Mouse (Mus musculus): ENCODE measurements around the gene 4930432K21Rik. TPM values are rescaled to one million over a fixed set of nuclear protein-coding genes. Genes with fewer than 3 reads are reported as not detected.

The 4930432K21Rik gene
- polyA plus RNA-seq, 1 experiment from 2014 or later = 1.2 TPM

DNA sequence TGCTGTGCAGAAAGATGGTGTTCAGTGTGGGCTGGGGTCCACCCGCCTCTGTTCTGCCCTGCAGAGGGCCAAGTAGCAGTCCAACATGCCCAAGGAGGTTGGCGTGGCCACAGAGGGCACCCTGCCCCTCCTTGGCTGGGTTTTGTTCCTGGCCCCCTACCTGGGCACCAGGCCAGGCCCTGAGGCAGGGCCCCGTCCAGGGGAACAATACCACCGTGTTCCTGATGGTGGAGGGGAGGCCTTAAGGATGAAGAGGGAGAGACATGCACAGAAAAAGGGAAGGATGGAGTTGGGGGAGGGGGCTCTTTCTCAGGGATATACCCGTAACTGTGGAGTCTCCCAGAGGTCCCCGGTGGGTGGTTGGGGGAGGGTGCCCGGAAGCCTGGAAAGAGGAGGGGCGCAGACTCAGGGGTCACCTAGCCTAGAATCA lies 52.3 kb downstream of the 4930432K21Rik start:
- no peak for ATAC-seq (replicated peaks; ENCODE audit: extremely low read depth, insufficient read depth, low FRiP score)
- Histone ChIP-seq H3K36me3 (ENCODE audit: control insufficient read depth, insufficient read depth) (peaks cover 4% of the 10 kb centered on the region), H3K9ac (ENCODE audit: low read length) (peak overlapping the region; percentile 97), H3K4me2 (ENCODE audit: low read depth, low read length) (peak overlapping the region; percentile 96), H3K4me1 (ENCODE audit: control insufficient read depth, insufficient read depth, low read length) (peaks cover 49% of the 10 kb centered on the region), H3K27ac (ENCODE audit: low read length) (peak overlapping the region; percentile 99), H3K4me3 (ENCODE audit: low read length) (peak overlapping the region; percentile 71), H3K9me3 (replicated peaks; ENCODE audit: control insufficient read depth, low read length) (no peaks in the 10 kb centered on the region), H3K27me3 (ENCODE audit: control insufficient read depth, insufficient read depth, low read length) (no peaks in the 10 kb centered on the region)
- WGBS = 18% methylated on average over 8 of the region's 8 CpGs

DNA sequence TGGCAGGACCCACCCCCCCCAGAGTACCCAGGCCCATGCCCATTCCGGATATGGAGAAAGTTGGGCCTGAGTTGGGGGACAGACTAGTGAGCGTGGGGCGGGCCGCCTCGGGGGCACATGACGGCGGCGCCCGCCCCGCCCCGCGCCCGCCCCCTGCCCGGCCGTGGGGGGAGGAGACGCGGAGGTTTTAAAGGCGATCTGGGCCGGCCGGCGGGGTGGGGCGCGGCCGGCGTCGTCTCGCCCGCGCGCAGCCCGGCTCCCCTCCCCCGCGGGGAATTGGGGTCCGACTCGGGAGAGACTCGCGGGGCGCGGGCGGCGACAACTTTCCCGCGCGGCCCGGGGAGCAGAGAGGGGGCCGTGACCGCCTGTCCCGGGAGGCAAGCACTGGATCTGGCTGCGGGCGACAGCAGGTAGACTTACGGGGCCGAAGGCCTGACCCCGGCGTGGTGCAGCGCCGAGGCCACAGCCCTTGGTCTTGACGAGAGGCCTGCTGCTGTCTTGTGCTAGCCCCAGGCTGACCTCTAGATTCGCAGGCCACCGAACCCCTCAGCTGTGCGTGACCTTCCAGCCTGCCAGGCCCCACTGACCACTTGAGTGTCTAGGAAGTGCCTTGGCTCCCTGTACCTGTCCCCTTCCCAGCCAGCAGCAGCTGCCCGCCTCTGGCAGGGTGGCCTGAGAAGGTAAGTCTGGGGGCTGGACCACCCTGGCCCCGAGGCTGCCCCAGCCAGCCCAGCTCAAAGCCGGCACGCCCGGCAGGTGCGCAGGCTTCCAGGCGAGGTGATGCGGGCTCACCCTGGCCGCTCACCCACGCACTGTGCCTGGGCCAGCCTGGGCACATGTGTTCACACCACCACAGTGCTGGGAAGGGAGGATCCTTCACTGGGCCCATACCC lies 53.1 kb downstream of the 4930432K21Rik start:
- Histone ChIP-seq H3K36me3 (ENCODE audit: control insufficient read depth, insufficient read depth) (peaks cover 8% of the 10 kb centered on the region), H3K4me3 (ENCODE audit: low read length) (peak overlapping the region; percentile 71), H3K4me2 (ENCODE audit: low read depth, low read length) (peak overlapping the region; percentile 96), H3K4me1 (ENCODE audit: control insufficient read depth, insufficient read depth, low read length) (peaks cover 49% of the 10 kb centered on the region), H3K9me3 (replicated peaks; ENCODE audit: control insufficient read depth, low read length) (no peaks in the 10 kb centered on the region), H3K9ac (ENCODE audit: low read length) (peak overlapping the region; percentile 97), H3K27me3 (ENCODE audit: control insufficient read depth, insufficient read depth, low read length) (no peaks in the 10 kb centered on the region), H3K27ac (ENCODE audit: low read length) (peak overlapping the region; percentile 99)
- ATAC-seq (replicated peaks; ENCODE audit: extremely low read depth, insufficient read depth, low FRiP score) = peak; percentile 20
- 2% methylated on average over 48 of the region's 70 CpGs for WGBS

DNA sequence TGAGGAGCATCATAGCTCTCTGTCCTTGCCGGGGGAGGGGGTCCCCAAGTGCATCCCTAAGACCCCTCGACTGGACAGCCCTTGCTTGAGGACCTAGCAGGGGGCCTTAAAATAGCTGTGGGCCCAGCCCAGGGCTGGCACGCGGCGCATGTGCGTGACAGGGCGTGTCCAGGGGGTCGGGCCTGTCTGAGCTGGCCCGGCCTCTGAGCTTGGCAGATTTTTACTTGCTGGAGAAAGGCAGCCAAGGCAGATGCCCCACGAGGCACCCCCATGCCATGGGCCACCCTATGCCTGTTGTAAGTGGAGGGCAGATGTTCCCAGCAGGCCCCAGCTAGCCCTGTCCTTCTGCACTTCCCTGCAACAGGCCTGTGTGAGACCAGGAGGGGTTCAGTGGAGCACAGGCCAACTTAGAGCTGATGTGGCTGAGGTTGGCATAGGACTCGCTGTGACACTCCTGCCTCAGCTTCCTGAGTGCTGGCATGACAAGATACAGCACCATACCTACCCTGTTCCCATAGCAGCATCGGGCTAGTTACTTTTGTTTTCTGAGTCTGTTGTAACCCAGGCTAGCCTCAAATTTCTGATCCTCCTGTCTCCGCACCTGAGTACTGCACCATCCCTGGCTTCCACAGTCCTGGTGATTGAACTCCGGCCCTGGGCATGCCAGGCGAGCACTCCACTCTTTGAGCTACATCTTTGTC lies 53.9 kb downstream of the 4930432K21Rik start:
- Histone ChIP-seq H3K9ac (ENCODE audit: low read length) (peak overlapping the region; percentile 97), H3K27ac (ENCODE audit: low read length) (peak overlapping the region; percentile 99), H3K4me3 (ENCODE audit: low read length) (peak overlapping the region; percentile 71), H3K27me3 (ENCODE audit: control insufficient read depth, insufficient read depth, low read length) (no peaks in the 10 kb centered on the region), H3K36me3 (ENCODE audit: control insufficient read depth, insufficient read depth) (peaks cover 11% of the 10 kb centered on the region), H3K4me2 (ENCODE audit: low read depth, low read length) (peak overlapping the region; percentile 96), H3K9me3 (replicated peaks; ENCODE audit: control insufficient read depth, low read length) (no peaks in the 10 kb centered on the region), H3K4me1 (ENCODE audit: control insufficient read depth, insufficient read depth, low read length) (peaks cover 49% of the 10 kb centered on the region)
- WGBS = 26% methylated on average over 15 of the region's 15 CpGs
- peak; percentile 11 for ATAC-seq (replicated peaks; ENCODE audit: extremely low read depth, insufficient read depth, low FRiP score)

DNA sequence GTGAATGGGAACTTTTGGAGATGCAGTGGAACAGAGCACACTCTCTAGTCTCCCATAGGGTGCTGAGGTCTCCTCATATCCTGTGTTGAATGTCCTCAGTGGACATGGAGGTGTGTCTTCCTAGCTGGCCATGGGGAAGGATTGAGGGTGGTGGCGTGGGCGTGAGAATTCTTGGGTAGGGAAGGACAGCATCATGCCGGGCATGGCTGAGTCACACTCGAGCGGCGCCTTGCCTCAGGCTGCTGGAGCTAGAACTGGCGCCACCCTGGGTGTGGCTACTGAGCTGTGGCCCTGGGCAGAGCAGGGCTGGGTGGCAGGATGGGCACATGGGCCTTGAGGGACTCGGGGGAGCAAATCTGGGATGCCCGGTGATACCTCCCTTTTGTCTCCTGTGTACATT lies 54.6 kb downstream of the 4930432K21Rik start:
- Histone ChIP-seq H3K36me3 (ENCODE audit: control insufficient read depth, insufficient read depth) (peaks cover 11% of the 10 kb centered on the region), H3K27me3 (ENCODE audit: control insufficient read depth, insufficient read depth, low read length) (no peaks in the 10 kb centered on the region), H3K27ac (ENCODE audit: low read length) (peak overlapping the region; percentile 99), H3K9me3 (replicated peaks; ENCODE audit: control insufficient read depth, low read length) (no peaks in the 10 kb centered on the region), H3K9ac (ENCODE audit: low read length) (peak overlapping the region; percentile 97), H3K4me1 (ENCODE audit: control insufficient read depth, insufficient read depth, low read length) (peaks cover 53% of the 10 kb centered on the region), H3K4me3 (ENCODE audit: low read length) (peak overlapping the region; percentile 71), H3K4me2 (ENCODE audit: low read depth, low read length) (peak overlapping the region; percentile 96)
- 56% methylated on average over 9 of the region's 9 CpGs for WGBS
- no peak for ATAC-seq (replicated peaks; ENCODE audit: extremely low read depth, insufficient read depth, low FRiP score)

DNA sequence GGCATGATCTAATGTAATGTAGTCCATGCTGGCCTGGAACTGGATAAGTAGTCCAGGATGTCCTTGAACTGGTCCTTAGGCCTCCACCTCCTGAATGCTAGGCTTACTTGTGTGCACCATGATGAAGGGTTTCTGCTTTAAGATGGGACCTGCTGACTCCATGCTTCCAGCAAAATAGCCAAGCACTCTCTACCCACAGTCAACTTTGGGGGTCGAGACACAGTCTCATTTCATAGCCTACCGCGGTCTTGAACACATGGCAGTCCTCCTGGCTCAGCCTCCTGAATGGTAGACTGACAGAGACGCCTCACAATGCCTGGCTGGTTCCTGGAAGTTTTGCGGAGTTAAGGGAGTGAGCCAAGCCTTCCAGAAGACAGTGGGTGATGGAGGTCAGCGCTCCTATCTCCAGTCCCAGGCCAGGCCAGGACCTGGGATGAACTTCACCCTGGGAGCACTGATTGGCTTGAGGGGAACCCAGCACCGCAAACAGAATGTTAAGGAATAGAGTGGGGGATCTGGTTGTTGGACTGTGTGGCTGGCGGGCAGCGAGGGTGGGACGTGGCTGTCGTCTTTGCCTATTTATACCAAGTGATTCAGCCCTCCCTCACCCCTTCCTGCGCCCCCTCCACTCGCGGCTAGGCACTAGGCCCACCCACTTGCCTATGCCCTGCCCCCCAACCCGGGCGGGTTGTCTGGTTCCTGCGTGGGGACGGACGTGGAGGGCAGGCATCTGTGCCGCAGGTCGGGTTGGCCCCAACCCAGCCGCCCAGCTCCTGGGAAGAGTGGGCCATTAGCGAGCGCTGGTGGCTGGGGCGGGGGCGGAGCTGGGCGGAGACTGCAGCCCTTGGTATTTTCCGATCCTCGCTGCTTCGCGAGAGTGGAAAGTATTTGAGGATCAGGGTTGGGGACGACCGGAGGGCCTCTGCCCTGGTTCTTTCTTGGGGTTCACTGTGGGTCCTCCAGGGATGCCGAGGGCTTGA lies 55.4 kb downstream of the 4930432K21Rik start:
- peak; percentile 51 for ATAC-seq (replicated peaks; ENCODE audit: extremely low read depth, insufficient read depth, low FRiP score)
- peaks cover 55% of the 10 kb centered on the region for H3K4me1 ChIP-seq (ENCODE audit: control insufficient read depth, insufficient read depth, low read length)
- H3K36me3 ChIP-seq (ENCODE audit: control insufficient read depth, insufficient read depth) = peaks cover 12% of the 10 kb centered on the region
- peak overlapping the region; percentile 71 for H3K4me3 ChIP-seq (ENCODE audit: low read length)
- 5% methylated on average over 34 of the region's 34 CpGs for WGBS
- H3K9me3 ChIP-seq (replicated peaks; ENCODE audit: control insufficient read depth, low read length) = no peaks in the 10 kb centered on the region
- peak overlapping the region; percentile 99 for H3K27ac ChIP-seq (ENCODE audit: low read length)
- peak overlapping the region; percentile 97 for H3K9ac ChIP-seq (ENCODE audit: low read length)
- peak overlapping the region; percentile 96 for H3K4me2 ChIP-seq (ENCODE audit: low read depth, low read length)
- H3K27me3 ChIP-seq (ENCODE audit: control insufficient read depth, insufficient read depth, low read length) = no peaks in the 10 kb centered on the region

DNA sequence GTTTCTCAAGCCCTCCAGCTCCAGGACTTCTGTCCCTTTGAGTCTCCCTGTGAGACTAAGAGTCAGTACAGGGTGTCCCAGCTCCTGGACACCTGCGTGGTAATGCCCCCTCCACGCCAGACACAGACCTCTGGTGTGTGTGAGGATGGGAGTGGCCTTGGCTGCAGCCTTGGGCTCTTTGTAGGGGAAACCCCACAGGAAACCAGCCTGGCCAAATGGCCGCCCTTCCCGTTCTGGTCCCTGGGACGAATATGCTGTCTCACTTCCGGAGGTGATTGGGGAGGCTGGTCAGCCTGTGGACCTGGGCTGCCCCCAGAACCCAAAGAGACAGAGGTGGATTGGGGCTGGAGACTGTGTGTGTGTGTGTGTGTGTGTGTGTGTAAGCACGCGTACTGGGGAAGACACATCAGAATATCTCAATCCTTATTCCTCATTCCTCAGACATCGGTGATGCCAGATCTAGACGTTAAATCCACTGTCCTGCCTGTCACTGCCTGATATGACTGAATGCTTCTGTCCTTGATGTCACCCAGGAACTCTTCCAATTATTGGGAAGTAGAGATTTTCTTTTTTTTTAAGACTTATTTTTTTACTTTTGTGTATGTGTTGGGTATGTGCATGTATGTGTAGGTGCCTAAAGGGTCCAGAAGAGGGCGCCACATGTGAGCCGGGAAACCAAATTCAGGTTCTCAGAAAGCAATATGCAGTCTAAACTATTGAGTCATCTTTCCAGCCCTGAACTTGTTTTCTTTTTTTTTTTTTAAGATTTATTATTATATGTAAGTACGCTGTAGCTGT lies 56.3 kb downstream of the 4930432K21Rik start:
- 39% methylated on average over 13 of the region's 13 CpGs for WGBS
- ATAC-seq (replicated peaks; ENCODE audit: extremely low read depth, insufficient read depth, low FRiP score) = peak; percentile 41
- Histone ChIP-seq H3K9ac (ENCODE audit: low read length) (peak overlapping the region; percentile 97), H3K36me3 (ENCODE audit: control insufficient read depth, insufficient read depth) (peaks cover 18% of the 10 kb centered on the region), H3K4me2 (ENCODE audit: low read depth, low read length) (peak overlapping the region; percentile 96), H3K4me1 (ENCODE audit: control insufficient read depth, insufficient read depth, low read length) (peaks cover 49% of the 10 kb centered on the region), H3K27me3 (ENCODE audit: control insufficient read depth, insufficient read depth, low read length) (no peaks in the 10 kb centered on the region), H3K9me3 (replicated peaks; ENCODE audit: control insufficient read depth, low read length) (no peaks in the 10 kb centered on the region), H3K27ac (ENCODE audit: low read length) (peak overlapping the region; percentile 99), H3K4me3 (ENCODE audit: low read length) (peak overlapping the region; percentile 71)

DNA sequence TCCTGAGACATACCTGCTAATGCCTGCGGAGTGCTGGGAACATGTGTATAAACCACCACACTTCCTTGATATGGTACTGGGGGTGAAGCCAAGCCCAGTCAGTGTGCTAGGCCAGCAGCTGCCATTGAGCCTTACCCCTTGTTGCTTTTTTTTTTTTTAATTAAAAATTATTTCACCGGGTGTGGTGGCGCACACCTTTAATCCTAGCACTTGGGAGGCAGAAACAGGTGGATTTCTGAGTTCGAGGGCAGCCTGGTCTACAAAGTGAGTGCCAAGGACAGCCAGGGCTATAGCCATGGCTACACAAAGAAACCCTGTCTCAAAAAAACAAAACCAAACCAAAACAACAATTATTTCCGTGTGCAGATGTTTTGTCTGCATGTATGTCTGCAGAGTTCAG lies 57.2 kb downstream of the 4930432K21Rik start:
- Histone ChIP-seq H3K4me2 (ENCODE audit: low read depth, low read length) (no peak overlapping the region), H3K4me3 (ENCODE audit: low read length) (no peak overlapping the region), H3K27me3 (ENCODE audit: control insufficient read depth, insufficient read depth, low read length) (no peaks in the 10 kb centered on the region), H3K4me1 (ENCODE audit: control insufficient read depth, insufficient read depth, low read length) (peaks cover 46% of the 10 kb centered on the region), H3K9me3 (replicated peaks; ENCODE audit: control insufficient read depth, low read length) (no peaks in the 10 kb centered on the region), H3K9ac (ENCODE audit: low read length) (no peak overlapping the region), H3K27ac (ENCODE audit: low read length) (no peak overlapping the region), H3K36me3 (ENCODE audit: control insufficient read depth, insufficient read depth) (peaks cover 23% of the 10 kb centered on the region)
- ATAC-seq (replicated peaks; ENCODE audit: extremely low read depth, insufficient read depth, low FRiP score) = no peak
- 90% methylated on average over 5 of the region's 5 CpGs for WGBS

DNA sequence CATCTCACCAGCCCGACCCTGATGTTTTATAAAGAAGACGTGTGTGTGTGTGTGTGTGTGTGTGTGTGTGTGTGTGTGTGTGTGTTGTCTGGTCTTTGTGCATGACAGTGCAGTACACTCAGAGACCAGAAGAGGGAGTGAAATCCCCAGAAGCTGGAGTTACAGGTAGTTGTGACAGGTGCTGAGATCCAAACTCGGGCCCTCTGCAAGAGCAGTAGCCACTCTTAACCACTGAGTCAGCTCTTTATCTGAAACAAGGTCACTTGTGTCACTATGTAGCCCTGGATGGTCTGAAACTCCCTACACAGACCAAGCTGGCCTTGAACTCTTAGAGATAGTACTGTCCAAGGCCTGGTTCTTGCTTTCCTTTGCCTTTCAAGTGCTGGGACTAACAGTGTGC lies 58.8 kb downstream of the 4930432K21Rik start:
- Histone ChIP-seq H3K9ac (ENCODE audit: low read length) (no peak overlapping the region), H3K27ac (ENCODE audit: low read length) (no peak overlapping the region)

More for the DNA sequence above, 58.8 kb downstream of the 4930432K21Rik start:
- H3K27me3 ChIP-seq (ENCODE audit: control insufficient read depth, insufficient read depth, low read length) = no peaks in the 10 kb centered on the region
- H3K36me3 ChIP-seq (ENCODE audit: control insufficient read depth, insufficient read depth) = peaks cover 28% of the 10 kb centered on the region
- H3K4me3 ChIP-seq (ENCODE audit: low read length) = no peak overlapping the region
- peaks cover 52% of the 10 kb centered on the region for H3K4me1 ChIP-seq (ENCODE audit: control insufficient read depth, insufficient read depth, low read length)
- WGBS = 96% methylated on average over 3 of the region's 3 CpGs
- H3K9me3 ChIP-seq (replicated peaks; ENCODE audit: control insufficient read depth, low read length) = no peaks in the 10 kb centered on the region
- H3K4me2 ChIP-seq (ENCODE audit: low read depth, low read length) = no peak overlapping the region
- no peak for ATAC-seq (replicated peaks; ENCODE audit: extremely low read depth, insufficient read depth, low FRiP score)

All from heart, embryonic 16.5 days (tissue).